Mouse (Mus musculus): ENCODE data around the gene B4galnt2.

- TF ChIP-seq TAL1 (IDR thresholded peaks at IDR 0.05; ENCODE audit: low read length) (no peak), GATA1 (IDR thresholded peaks at IDR 0.05; ENCODE audit: low read length) (no peak)
Observed at GRCm38 (mm10) chr11:95957407-95957806, 42.7 kb upstream of the B4galnt2 start.

Measured in erythroblast, embryonic 14.5 days (primary cell).